Mouse (Mus musculus): Measurements from ENCODE around the gene Aarsd1. TPM values are rescaled to one million over a fixed set of nuclear protein-coding genes. Genes with fewer than 3 reads are reported as not detected.
"Not testable (repeated sequence)": the region's sequence is repeated elsewhere in the genome, so short reads cannot be mapped to it uniquely, and the experiment has no call there.

The Aarsd1 gene
- polyA plus RNA-seq, 1 experiment from 2014 or later: 65.6 TPM

- no peak overlapping the region for H3K9ac ChIP-seq
- H3K9me3 ChIP-seq (replicated peaks): no peaks in the 10 kb centered on the region
- H3K4me1 ChIP-seq: peaks cover 11% of the 10 kb centered on the region
- WGBS: 80% methylated on average over 12 of the region's 12 CpGs
- no peak overlapping the region for H3K4me2 ChIP-seq (replicated peaks)
- no peak for ATAC-seq (ENCODE audit: insufficient number of reproducible peaks, low FRiP score, low TSS enrichment, low read depth)
- peaks cover 51% of the 10 kb centered on the region for H3K36me3 ChIP-seq
- no peaks in the 10 kb centered on the region for H3K27me3 ChIP-seq
- no peak overlapping the region for H3K4me3 ChIP-seq (replicated peaks)
- H3K27ac ChIP-seq (replicated peaks): no peak overlapping the region
Measured at GRCm38 (mm10) chr11:101458217-101458616, 40.8 kb upstream of the Aarsd1 start.

GRCm38 (mm10) chr11:101457631-101458030 is 40.2 kb upstream of the Aarsd1 start:
- no peak overlapping the region for H3K9ac ChIP-seq
- no peak overlapping the region for H3K4me3 ChIP-seq (replicated peaks)
- H3K4me2 ChIP-seq (replicated peaks): no peak overlapping the region
- peaks cover 6% of the 10 kb centered on the region for H3K4me1 ChIP-seq
- H3K36me3 ChIP-seq: peaks cover 48% of the 10 kb centered on the region
- no peaks in the 10 kb centered on the region for H3K27me3 ChIP-seq
- H3K9me3 ChIP-seq (replicated peaks): no peaks in the 10 kb centered on the region
- no peak overlapping the region for H3K27ac ChIP-seq (replicated peaks)
- 88% methylated on average over 9 of the region's 9 CpGs for WGBS
- no peak for ATAC-seq (ENCODE audit: insufficient number of reproducible peaks, low FRiP score, low TSS enrichment, low read depth)

- Histone ChIP-seq H3K27ac (replicated peaks) (no peak overlapping the region), H3K36me3 (peaks cover 30% of the 10 kb centered on the region), H3K4me2 (replicated peaks) (no peak overlapping the region), H3K9ac (no peak overlapping the region), H3K9me3 (replicated peaks) (no peaks in the 10 kb centered on the region), H3K27me3 (no peaks in the 10 kb centered on the region), H3K4me3 (replicated peaks) (no peak overlapping the region), H3K4me1 (peaks cover 13% of the 10 kb centered on the region; the same call in 1 of the 2 replicates)
- WGBS: 84% methylated on average over 7 of the region's 7 CpGs
- ATAC-seq (ENCODE audit: insufficient number of reproducible peaks, low FRiP score, low TSS enrichment, low read depth): no peak
Measured at GRCm38 (mm10) chr11:101455627-101456026, 38.2 kb upstream of the Aarsd1 start.

GRCm38 (mm10) chr11:101454702-101455101 is 37.3 kb upstream of the Aarsd1 start:
- Histone ChIP-seq H3K27me3 (no peaks in the 10 kb centered on the region), H3K36me3 (peaks cover 21% of the 10 kb centered on the region; the same call in 1 of the 2 replicates), H3K9me3 (replicated peaks) (no peaks in the 10 kb centered on the region), H3K4me1 (peaks cover 13% of the 10 kb centered on the region; the same call in 1 of the 2 replicates), H3K4me3 (replicated peaks) (no peak overlapping the region), H3K4me2 (replicated peaks) (no peak overlapping the region), H3K27ac (replicated peaks) (peak overlapping the region; percentile 51; the same call in 1 of the 2 replicates), H3K9ac (no peak overlapping the region)
- ATAC-seq (ENCODE audit: insufficient number of reproducible peaks, low FRiP score, low TSS enrichment, low read depth): no peak
- 23% methylated on average over 6 of the region's 6 CpGs for WGBS

GRCm38 (mm10) chr11:101452093-101452774 is 34.8 kb upstream of the Aarsd1 start:
- H3K4me3 ChIP-seq (replicated peaks): no peak overlapping the region
- H3K36me3 ChIP-seq: no peaks in the 10 kb centered on the region; the same call in 1 of the 2 replicates
- H3K4me1 ChIP-seq: peaks cover 25% of the 10 kb centered on the region; the same call in 1 of the 2 replicates
- H3K9me3 ChIP-seq (replicated peaks): no peaks in the 10 kb centered on the region
- no peak for ATAC-seq (ENCODE audit: insufficient number of reproducible peaks, low FRiP score, low TSS enrichment, low read depth)
- H3K27me3 ChIP-seq: no peaks in the 10 kb centered on the region
- H3K9ac ChIP-seq: no peak overlapping the region
- 63% methylated on average over 10 of the region's 10 CpGs for WGBS
- no peak overlapping the region for H3K4me2 ChIP-seq (replicated peaks)
- H3K27ac ChIP-seq (replicated peaks): no peak overlapping the region

- Histone ChIP-seq H3K27ac (replicated peaks) (no peak overlapping the region), H3K9ac (no peak overlapping the region), H3K9me3 (replicated peaks) (no peaks in the 10 kb centered on the region), H3K4me2 (replicated peaks) (no peak overlapping the region), H3K4me3 (replicated peaks) (no peak overlapping the region), H3K27me3 (no peaks in the 10 kb centered on the region), H3K36me3 (no peaks in the 10 kb centered on the region), H3K4me1 (peaks cover 25% of the 10 kb centered on the region; the same call in 1 of the 2 replicates)
- no peak for ATAC-seq (ENCODE audit: insufficient number of reproducible peaks, low FRiP score, low TSS enrichment, low read depth)
- WGBS: 89% methylated on average over 10 of the region's 10 CpGs
Measured at GRCm38 (mm10) chr11:101451536-101451935, 34.1 kb upstream of the Aarsd1 start.

GRCm38 (mm10) chr11:101450394-101450793 is 33.0 kb upstream of the Aarsd1 start:
- no peak overlapping the region for H3K4me2 ChIP-seq (replicated peaks)
- H3K27me3 ChIP-seq: no peaks in the 10 kb centered on the region
- no peak overlapping the region for H3K27ac ChIP-seq (replicated peaks)
- no peak for ATAC-seq (ENCODE audit: insufficient number of reproducible peaks, low FRiP score, low TSS enrichment, low read depth)
- peaks cover 25% of the 10 kb centered on the region; the same call in 1 of the 2 replicates for H3K4me1 ChIP-seq
- peaks cover 6% of the 10 kb centered on the region for H3K36me3 ChIP-seq
- 81% methylated on average over 3 of the region's 3 CpGs for WGBS
- no peaks in the 10 kb centered on the region for H3K9me3 ChIP-seq (replicated peaks)
- no peak overlapping the region for H3K4me3 ChIP-seq (replicated peaks)
- no peak overlapping the region for H3K9ac ChIP-seq

- not testable (repeated sequence) for H3K9ac ChIP-seq; H3K4me3 ChIP-seq (replicated peaks); H3K27ac ChIP-seq (replicated peaks); H3K9me3 ChIP-seq (replicated peaks); ATAC-seq (ENCODE audit: insufficient number of reproducible peaks, low FRiP score, low TSS enrichment, low read depth); H3K27me3 ChIP-seq; H3K4me2 ChIP-seq (replicated peaks)
- Histone ChIP-seq H3K4me1 (peaks cover 23% of the 10 kb centered on the region; the same call in 1 of the 2 replicates), H3K36me3 (peaks cover 13% of the 10 kb centered on the region)
- WGBS: 89% methylated on average over 4 of the region's 4 CpGs
Measured at GRCm38 (mm10) chr11:101449596-101449995, 32.2 kb upstream of the Aarsd1 start.

GRCm38 (mm10) chr11:101448899-101449298 is 31.5 kb upstream of the Aarsd1 start:
- H3K36me3 ChIP-seq: peaks cover 20% of the 10 kb centered on the region
- H3K9ac ChIP-seq: no peak overlapping the region
- no peak for ATAC-seq (ENCODE audit: insufficient number of reproducible peaks, low FRiP score, low TSS enrichment, low read depth)
- no peaks in the 10 kb centered on the region for H3K27me3 ChIP-seq
- peak overlapping the region; percentile 71; the same call in 1 of the 2 replicates for H3K27ac ChIP-seq (replicated peaks)
- 83% methylated on average over 4 of the region's 4 CpGs for WGBS
- H3K9me3 ChIP-seq (replicated peaks): no peaks in the 10 kb centered on the region
- peak overlapping the region; percentile 45 for H3K4me2 ChIP-seq (replicated peaks)
- peaks cover 30% of the 10 kb centered on the region for H3K4me1 ChIP-seq
- peak overlapping the region; percentile 46 for H3K4me3 ChIP-seq (replicated peaks)

GRCm38 (mm10) chr11:101448274-101448746 is 30.9 kb upstream of the Aarsd1 start, which contains the start of gene Ifi35:
Ifi35 (plus strand) TSS chr11:101448407.
- Histone ChIP-seq H3K9ac (peak within 1 kb of the TSS; percentile 35; the same call in 1 of the 2 replicates), H3K4me3 (replicated peaks) (peak within 1 kb of the TSS; percentile 46), H3K36me3 (peaks cover 24% of the 10 kb centered on the region), H3K9me3 (replicated peaks) (no peaks in the 10 kb centered on the region), H3K4me1 (peaks cover 36% of the 10 kb centered on the region), H3K4me2 (replicated peaks) (peak within 1 kb of the TSS; percentile 45), H3K27ac (replicated peaks) (peak within 1 kb of the TSS; percentile 71), H3K27me3 (no peaks in the 10 kb centered on the region)
- ATAC-seq (ENCODE audit: insufficient number of reproducible peaks, low FRiP score, low TSS enrichment, low read depth): peak; percentile 71; the same call in 1 of the 2 replicates
- whole genome bisulfite sequencing: 17% methylated on average over 10 of the region's 10 CpGs

GRCm38 (mm10) chr11:101447786-101448185 is 30.4 kb upstream of the Aarsd1 start:
- no peak overlapping the region for H3K4me3 ChIP-seq (replicated peaks)

More at GRCm38 (mm10) chr11:101447786-101448185, 30.4 kb upstream of the Aarsd1 start:
- peak overlapping the region; percentile 71 for H3K27ac ChIP-seq (replicated peaks)
- H3K4me2 ChIP-seq (replicated peaks): peak overlapping the region; percentile 45
- 71% methylated on average over 5 of the region's 5 CpGs for WGBS
- H3K36me3 ChIP-seq: peaks cover 24% of the 10 kb centered on the region
- H3K27me3 ChIP-seq: no peaks in the 10 kb centered on the region
- H3K9ac ChIP-seq: no peak overlapping the region
- no peak for ATAC-seq (ENCODE audit: insufficient number of reproducible peaks, low FRiP score, low TSS enrichment, low read depth)
- no peaks in the 10 kb centered on the region for H3K9me3 ChIP-seq (replicated peaks)
- peaks cover 38% of the 10 kb centered on the region for H3K4me1 ChIP-seq

Measured in embryonic facial prominence, embryonic 15.5 days (tissue).